Mouse (Mus musculus): ENCODE results near the gene Prrx2.
"Not testable (repeated sequence)": the region's sequence is repeated elsewhere in the genome, so short reads cannot be mapped to it uniquely, and the experiment has no call there.

DNA sequence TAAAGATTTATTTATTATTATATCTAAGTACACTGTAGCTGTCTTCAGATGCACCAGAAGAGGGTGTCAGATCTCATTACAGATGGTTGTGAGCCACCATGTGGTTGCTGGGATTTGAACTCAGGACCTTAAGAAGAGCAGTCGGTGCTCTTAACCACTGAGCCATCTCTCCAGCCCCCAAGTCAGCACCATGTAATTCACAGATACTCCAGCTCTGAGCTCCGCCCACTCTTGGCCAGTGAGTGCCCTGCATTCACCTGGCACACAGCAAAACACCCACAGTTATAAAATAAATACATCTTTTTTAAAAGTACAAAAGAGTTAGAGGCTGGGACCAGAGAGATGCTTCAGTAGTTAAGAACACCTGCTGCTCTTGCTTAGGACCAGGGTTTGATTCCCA is 96.1 kb downstream of the Prrx2 start:
- TF ChIP-seq CTCF, EP300 (IDR thresholded peaks at IDR 0.05; ENCODE audit: low read depth): not testable (repeated sequence)

All from heart, postnatal 0 days (tissue).